Mouse (Mus musculus) ES-Bruce4 (cell line): Measurements from ENCODE around the gene Nol6.

Experiments used
- CTCF ChIP-seq: IDR thresholded peaks from one replicate; pipeline ENCODE4 v1.8.1; 2011; ENCODE audit warnings: low read depth, low read length
- EP300 ChIP-seq: IDR thresholded peaks from 2 replicates; pipeline ENCODE4 v1.6.1; 2011; ENCODE audit warnings: low read depth, low read length; ENCODE audit not compliant: insufficient read depth
- POLR2A ChIP-seq: IDR thresholded peaks from one replicate; pipeline ENCODE4 v1.8.1; 2011; ENCODE audit warnings: low read length; ENCODE audit not compliant: insufficient read depth

DNA sequence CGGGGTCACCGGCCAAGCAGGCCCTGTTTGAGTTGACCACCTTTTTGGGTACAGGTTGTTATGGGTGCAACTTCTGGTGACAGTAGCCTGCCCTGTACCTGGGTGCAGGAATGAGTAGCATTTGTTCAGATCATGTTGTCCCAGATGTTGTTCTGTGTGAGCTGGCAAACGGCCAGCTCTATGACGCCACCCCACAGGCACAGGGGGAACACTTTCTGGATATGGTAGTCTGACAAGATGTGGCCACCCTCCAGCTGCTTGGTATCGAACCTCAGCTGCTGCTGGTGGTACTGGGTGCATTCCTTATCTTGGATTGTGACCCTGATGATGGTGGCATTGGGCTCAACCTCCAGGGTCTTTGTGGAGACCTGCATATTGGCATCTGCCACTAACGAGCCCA, 8.2 kb upstream of the Nol6 start:
- TF ChIP-seq POLR2A (no peak), CTCF (no peak), EP300 (no peak)
